Mouse (Mus musculus) testis, adult 10 weeks (tissue): Measurements from ENCODE around the gene Tex16. TPM values are rescaled to one million over a fixed set of nuclear protein-coding genes. Genes with fewer than 3 reads are reported as not detected.

Experiments
- polyA plus RNA-seq: library from polyadenylated mRNA; stranded (reverse); fragments of 350-450 nt; fragmentation: Illumina TruSeq; extraction: RNeasy Lipid Tissue Mini Kit (QIAGEN cat#74804); gene quantifications from one replicate; pipeline ENCODE4 v1.2.3, GENCODE M21; 2014; ENCODE audit warnings: low read depth, low replicate concordance

The Tex16 gene
- 39.0 TPM for polyA plus RNA-seq

DNA sequence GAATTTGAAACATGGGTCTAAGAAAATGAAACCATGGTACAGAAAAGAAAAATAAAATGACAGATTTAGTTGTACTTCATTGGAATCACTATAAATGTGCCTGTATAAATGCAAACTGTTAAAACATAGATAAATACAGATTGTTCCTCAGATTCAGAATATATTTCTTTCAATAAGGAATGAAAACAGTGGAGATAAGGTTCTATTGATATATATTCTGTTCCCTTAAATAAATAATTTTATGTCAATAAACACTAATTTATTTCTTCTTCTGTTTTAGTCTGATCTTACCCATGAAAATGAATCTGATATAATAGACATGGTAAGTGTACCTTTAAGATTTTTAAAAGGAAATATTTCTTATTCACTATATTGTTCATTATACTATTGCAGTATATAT lies at the start of gene Tex16:
Gene Tex16 (plus strand): TSS at position 301 of the 400 bp plus-strand sequence.

Other genes with a start within 250 kb of the Tex16 start
- 26.9 TPM for gene Gm45194, start 119.6 kb upstream of the Tex16 start, polyA plus RNA-seq
- 22.6 TPM for gene 4933403O08Rik, start 228.0 kb downstream of the Tex16 start, polyA plus RNA-seq